In genomic region chr2:163657486-163657885, GRCm38 (mm10) we compare ENCODE assay signal across 10 mouse cellular contexts. TPM values are rescaled to one million over a fixed set of nuclear protein-coding genes. Genes with fewer than 3 reads are reported as not detected.
DNase-seq lines count a peak whose midpoint lies in the region; ATAC-seq and TF ChIP-seq lines count a peak whose summit lies in the region.
"Had no signal": no experiment of that assay in that cellular context is flagged by ENCODE, and none has a peak within 500 bp of the region (broad histone marks: within the 10 kb centered on the region; RNA-seq: fewer than 3 reads in every experiment).

No protein-coding gene starts in this region.

- no peak for DNase-seq in forebrain, postnatal 0 days
- no peak for DNase-seq in liver, embryonic 13.5 days
- DNase-seq in liver, embryonic 11.5 days (ENCODE audit: low spot score), result no peak
- DNase-seq in A20 (ENCODE audit: low read depth, low spot score) (peak; percentile 58), MEL (ENCODE audit: low read depth, low spot score) (no peak)
- no peak for DNase-seq in frontal cortex, postnatal 36 days (ENCODE audit: low spot score in 2 of 2)
- DNase-seq in embryo, embryonic 9.5 days (ENCODE audit: extremely low spot score), result no peak

- no peaks in the 10 kb centered on the region for H3K9me3 ChIP-seq in forebrain, postnatal 0 days (ENCODE audit: low read length)
- no peaks in the 10 kb centered on the region for H3K9me3 ChIP-seq in forebrain, embryonic 15.5 days
- no peaks in the 10 kb centered on the region for H3K9me3 ChIP-seq in liver, embryonic 13.5 days (replicated peaks)
- H3K9me3 ChIP-seq in liver, embryonic 11.5 days (ENCODE audit: control insufficient read depth, low read length), result no peaks in the 10 kb centered on the region
- no peaks in the 10 kb centered on the region for H3K9me3 ChIP-seq in MEL (replicated peaks; ENCODE audit: insufficient read depth, low read length)
- H3K9me3 ChIP-seq: heart, embryonic 10.5 days; limb, embryonic 13.5 days had no signal

- WGBS in forebrain, postnatal 0 days, result 76% methylated on average over 2 of the region's 2 CpGs
- WGBS in forebrain, embryonic 15.5 days, result 74% methylated on average over 2 of the region's 2 CpGs
- 66% methylated on average over 2 of the region's 2 CpGs for WGBS in liver, embryonic 13.5 days (ENCODE audit: insufficient replicate concordance)
- WGBS in liver, embryonic 11.5 days, result 78% methylated on average over 2 of the region's 2 CpGs

- H3K4me2 ChIP-seq in forebrain, postnatal 0 days (ENCODE audit: low read depth), result peak overlapping the region; percentile 63; the same call in 1 of the 2 replicates
- no peak overlapping the region for H3K4me2 ChIP-seq in forebrain, embryonic 15.5 days (replicated peaks)
- peak overlapping the region; percentile 73 for H3K4me2 ChIP-seq in liver, embryonic 13.5 days
- H3K4me2 ChIP-seq in liver, embryonic 11.5 days, result no peak overlapping the region

- TF ChIP-seq EP300 in MEL (IDR thresholded peaks at IDR 0.05; ENCODE audit: low read depth in 1 of 2, low read length in 2 of 2), result no peak

- no peaks in the 10 kb centered on the region for H3K27me3 ChIP-seq in forebrain, postnatal 0 days (ENCODE audit: insufficient read depth, low read length)
- no peaks in the 10 kb centered on the region for H3K27me3 ChIP-seq in forebrain, embryonic 15.5 days
- no peaks in the 10 kb centered on the region for H3K27me3 ChIP-seq in liver, embryonic 13.5 days
- H3K27me3 ChIP-seq in liver, embryonic 11.5 days (replicated peaks; ENCODE audit: control insufficient read depth, insufficient read depth, low read length), result no peaks in the 10 kb centered on the region
- H3K27me3 ChIP-seq in MEL (ENCODE audit: control insufficient read depth in 1 of 2, insufficient read depth in 2 of 2, low read length in 2 of 2), result no peaks in the 10 kb centered on the region
- H3K27me3 ChIP-seq: limb, embryonic 13.5 days had no signal

- TF ChIP-seq CTCF in forebrain, postnatal 0 days (IDR thresholded peaks at IDR 0.05; ENCODE audit: low read depth), result no peak
- no peak for TF ChIP-seq CTCF in MEL (IDR thresholded peaks at IDR 0.05 in 2 of 3, conservative IDR thresholded peaks at IDR 0.05 in 1 of 3; ENCODE audit: control insufficient read depth in 1 of 3, insufficient read depth in 1 of 3, low read depth in 2 of 3, low read length in 3 of 3, poor library complexity in 1 of 3, severe bottlenecking in 1 of 3)

- TF ChIP-seq RAD21 in MEL (IDR thresholded peaks at IDR 0.05; ENCODE audit: low read depth, low read length), result no peak

- peaks cover 6% of the 10 kb centered on the region; the same call in 1 of the 2 replicates for H3K4me1 ChIP-seq in forebrain, postnatal 0 days (ENCODE audit: insufficient read depth)
- peaks cover 23% of the 10 kb centered on the region for H3K4me1 ChIP-seq in forebrain, embryonic 15.5 days
- H3K4me1 ChIP-seq in liver, embryonic 13.5 days (replicated peaks), result peaks cover 43% of the 10 kb centered on the region
- peaks cover 23% of the 10 kb centered on the region for H3K4me1 ChIP-seq in liver, embryonic 11.5 days (replicated peaks; ENCODE audit: control insufficient read depth, insufficient read depth, low read length)
- H3K4me1 ChIP-seq in MEL (ENCODE audit: control insufficient read depth in 1 of 2, insufficient read depth in 2 of 2, low read length in 2 of 2), result peaks cover 6 to 23% of the 10 kb centered on the region in 2 experiments; a peak in 3 of 4 replicates

- H3K9ac ChIP-seq in forebrain, postnatal 0 days, result peak overlapping the region; percentile 59; the same call in 1 of the 2 replicates
- H3K9ac ChIP-seq in forebrain, embryonic 15.5 days (replicated peaks), result no peak overlapping the region
- H3K9ac ChIP-seq in liver, embryonic 13.5 days, result no peak overlapping the region
- H3K9ac ChIP-seq in liver, embryonic 11.5 days (ENCODE audit: low read depth, low read length), result no peak overlapping the region
- peak overlapping the region; percentile 95; the same call in 1 of the 2 replicates for H3K9ac ChIP-seq in MEL (ENCODE audit: control insufficient read depth, low read depth, low read length, poor library complexity, severe bottlenecking)

- no peaks in the 10 kb centered on the region for H3K36me3 ChIP-seq in forebrain, postnatal 0 days (ENCODE audit: insufficient read depth)
- no peaks in the 10 kb centered on the region for H3K36me3 ChIP-seq in forebrain, embryonic 15.5 days
- peaks cover 8% of the 10 kb centered on the region; the same call in 1 of the 2 replicates for H3K36me3 ChIP-seq in liver, embryonic 13.5 days
- no peaks in the 10 kb centered on the region for H3K36me3 ChIP-seq in liver, embryonic 11.5 days (ENCODE audit: control insufficient read depth, insufficient read depth, low read length)
- H3K36me3 ChIP-seq in MEL (ENCODE audit: control insufficient read depth in 1 of 2, insufficient read depth in 2 of 2, low read length in 2 of 2), result peaks cover 0 to 19% of the 10 kb centered on the region in 2 experiments; a peak in 2 of 4 replicates
- H3K36me3 ChIP-seq: heart, embryonic 10.5 days; limb, embryonic 13.5 days had no signal

- H3K4me3 ChIP-seq in forebrain, postnatal 0 days (ENCODE audit: low read depth, low read length), result no peak overlapping the region
- H3K4me3 ChIP-seq in forebrain, embryonic 15.5 days, result no peak overlapping the region
- no peak overlapping the region for H3K4me3 ChIP-seq in liver, embryonic 13.5 days (replicated peaks)
- no peak overlapping the region for H3K4me3 ChIP-seq in liver, embryonic 11.5 days (ENCODE audit: low read depth, low read length)
- no peak overlapping the region; a peak in 1 of 4 replicates for H3K4me3 ChIP-seq in MEL (ENCODE audit: control insufficient read depth in 1 of 2, insufficient read depth in 1 of 2, low read depth in 2 of 2, low read length in 2 of 2)

- ATAC-seq in forebrain, postnatal 0 days, result no peak
- ATAC-seq in forebrain, embryonic 15.5 days (replicated peaks), result no peak; the same call in 1 of the 2 replicates
- ATAC-seq in liver, embryonic 13.5 days (ENCODE audit: low read depth), result no peak
- no peak for ATAC-seq in liver, embryonic 11.5 days (replicated peaks; ENCODE audit: low FRiP score)

- H3K27ac ChIP-seq in forebrain, postnatal 0 days (ENCODE audit: low read depth, low read length), result no peak overlapping the region
- H3K27ac ChIP-seq in forebrain, embryonic 15.5 days (replicated peaks), result no peak overlapping the region
- no peak overlapping the region for H3K27ac ChIP-seq in liver, embryonic 13.5 days
- no peak overlapping the region for H3K27ac ChIP-seq in liver, embryonic 11.5 days (ENCODE audit: low read depth, low read length)
- no peak overlapping the region for H3K27ac ChIP-seq in MEL (ENCODE audit: control insufficient read depth, low read depth, low read length)

- no peak for TF ChIP-seq POLR2A in MEL (IDR thresholded peaks at IDR 0.05; ENCODE audit: control insufficient read depth in 1 of 2, insufficient read depth in 1 of 2, low read depth in 1 of 2, low read length in 2 of 2, poor library complexity in 1 of 2)

- peaks cover 29% of the 10 kb centered on the region for H3K79me2 ChIP-seq in MEL (ENCODE audit: control insufficient read depth, insufficient read depth, low read length, poor library complexity)

TF ChIP-seq in MEL, 35 proteins besides CTCF, POLR2A, EP300 and RAD21 (continues in another document):
- no peak for TF ChIP-seq ETS1 (IDR thresholded peaks at IDR 0.05; ENCODE audit: low read depth, low read length)
- TF ChIP-seq ZNF384 (IDR thresholded peaks at IDR 0.05; ENCODE audit: low read depth, low read length), result no peak
- TF ChIP-seq HCFC1 (IDR thresholded peaks at IDR 0.05; ENCODE audit: low read depth, low read length), result no peak
- TF ChIP-seq MAZ (IDR thresholded peaks at IDR 0.05; ENCODE audit: low read depth, low read length), result no peak
- TF ChIP-seq MAFK (IDR thresholded peaks at IDR 0.05; ENCODE audit: borderline replicate concordance, low read depth, low read length), result no peak
- no peak for TF ChIP-seq USF2 (IDR thresholded peaks at IDR 0.05; ENCODE audit: borderline replicate concordance in 1 of 2, insufficient read depth in 1 of 2, low read depth in 1 of 2, low read length in 2 of 2)
- TF ChIP-seq NRF1 (IDR thresholded peaks at IDR 0.05; ENCODE audit: insufficient read depth, low read depth, low read length, poor library complexity, severe bottlenecking), result no peak
- TF ChIP-seq TAL1 (IDR thresholded peaks at IDR 0.05; ENCODE audit: low read length), result no peak
- no peak for TF ChIP-seq TCF12 (IDR thresholded peaks at IDR 0.05; ENCODE audit: low read depth, low read length)

RNA-seq across cellular contexts. Expression of gene Pkig, which starts 0.7 kb away (rescaled TPM):
- total RNA-seq in forebrain, postnatal 0 days (2014; rRNA removed), result 114 and 138 TPM in 2 replicates
- polyA plus RNA-seq in forebrain, postnatal 0 days (2015; fragmentation: Nextera tagmentation; extraction: Ambion mirVana), result 211 and 214 TPM in 2 replicates
- polyA plus RNA-seq in forebrain, embryonic 15.5 days (2015; fragmentation: Nextera tagmentation; extraction: Ambion mirVana), result 157 and 165 TPM in 2 replicates
- 122 and 139 TPM in 2 replicates for polyA plus RNA-seq in liver, embryonic 13.5 days (2015; fragmentation: Nextera tagmentation; extraction: Ambion mirVana)
- 178 and 186 TPM in 2 replicates for polyA plus RNA-seq in liver, embryonic 11.5 days (2014; fragmentation: Nextera tagmentation; extraction: Ambion mirVana)
- total RNA-seq in MEL (2012; rRNA removed), result 74.6 and 79.5 TPM in 2 replicates
- 100 to 1,000 TPM in 1 of 2 experiments, not detected in 1; 160 TPM for polyA plus RNA-seq in MEL (2012; ENCODE audit: insufficient read depth in 1 of 2, insufficient read length in 2 of 2, low read depth in 1 of 2, low replicate concordance in 2 of 2, missing spikeins in 1 of 2)

RNA-seq across cellular contexts. Expression of gene Serinc3, which starts 12.6 kb away (rescaled TPM):
- total RNA-seq in forebrain, postnatal 0 days (2014; rRNA removed), result 81.9 and 98.2 TPM in 2 replicates
- 26.4 and 31.7 TPM in 2 replicates for polyA plus RNA-seq in forebrain, postnatal 0 days (2015; fragmentation: Nextera tagmentation; extraction: Ambion mirVana)
- polyA plus RNA-seq in forebrain, embryonic 15.5 days (2015; fragmentation: Nextera tagmentation; extraction: Ambion mirVana), result 27.9 and 28.8 TPM in 2 replicates
- 112 and 130 TPM in 2 replicates for polyA plus RNA-seq in liver, embryonic 13.5 days (2015; fragmentation: Nextera tagmentation; extraction: Ambion mirVana)
- 116 TPM in 2 replicates for polyA plus RNA-seq in liver, embryonic 11.5 days (2014; fragmentation: Nextera tagmentation; extraction: Ambion mirVana)
- total RNA-seq in MEL (2012; rRNA removed), result 326 and 348 TPM in 2 replicates
- 100 to 1,000 TPM; 637 to 650 TPM for polyA plus RNA-seq in MEL (2012; ENCODE audit: insufficient read depth in 1 of 2, insufficient read length in 2 of 2, low read depth in 1 of 2, low replicate concordance in 2 of 2, missing spikeins in 1 of 2)

RNA-seq across cellular contexts. Expression of gene Ttpal, which starts 55.4 kb away (rescaled TPM):
- 80.6 and 89.2 TPM in 2 replicates for total RNA-seq in forebrain, postnatal 0 days (2014; rRNA removed)
- 23.5 and 32.1 TPM in 2 replicates for polyA plus RNA-seq in forebrain, postnatal 0 days (2015; fragmentation: Nextera tagmentation; extraction: Ambion mirVana)
- 43.3 and 44.4 TPM in 2 replicates for polyA plus RNA-seq in forebrain, embryonic 15.5 days (2015; fragmentation: Nextera tagmentation; extraction: Ambion mirVana)
- polyA plus RNA-seq in liver, embryonic 13.5 days (2015; fragmentation: Nextera tagmentation; extraction: Ambion mirVana), result 13.9 and 15.9 TPM in 2 replicates
- polyA plus RNA-seq in liver, embryonic 11.5 days (2014; fragmentation: Nextera tagmentation; extraction: Ambion mirVana), result 26.1 and 29.2 TPM in 2 replicates
- 17.1 and 20.4 TPM in 2 replicates for total RNA-seq in MEL (2012; rRNA removed)
- polyA plus RNA-seq in MEL (2012; ENCODE audit: insufficient read depth in 1 of 2, insufficient read length in 2 of 2, low read depth in 1 of 2, low replicate concordance in 2 of 2, missing spikeins in 1 of 2), result 10 to 100 TPM in 1 of 2 experiments, not detected in 1; 18.9 TPM

Comparison
In these comparisons a context has a peak if more than half of its experiments do, and no peak if none do; other contexts are left out.
1. H3K4me2 ChIP-seq: peak in forebrain, postnatal 0 days (single experiment) and liver, embryonic 13.5 days (single experiment); none in forebrain, embryonic 15.5 days (single experiment) and liver, embryonic 11.5 days (single experiment).
2. H3K9ac ChIP-seq: peak in forebrain, postnatal 0 days (single experiment) and MEL (single experiment); none in forebrain, embryonic 15.5 days (single experiment), liver, embryonic 13.5 days (single experiment) and liver, embryonic 11.5 days (single experiment).